Mouse (Mus musculus): ENCODE data around the gene Map10. TPM values are rescaled to one million over a fixed set of nuclear protein-coding genes. Genes with fewer than 3 reads are reported as not detected.

The Map10 gene
- polyA plus RNA-seq, 1 experiment from 2014 or later: 6.7 TPM

- Histone ChIP-seq H3K36me3 (ENCODE audit: control insufficient read depth, insufficient read depth, low read length) (no peaks in the 10 kb centered on the region), H3K4me1 (ENCODE audit: control insufficient read depth, insufficient read depth, low read length) (no peaks in the 10 kb centered on the region), H3K4me3 (ENCODE audit: low read depth, low read length) (no peak overlapping the region), H3K27ac (replicated peaks; ENCODE audit: low read depth, low read length) (no peak overlapping the region), H3K9ac (ENCODE audit: low read depth, low read length) (no peak overlapping the region), H3K4me2 (ENCODE audit: low read depth, low read length) (no peak overlapping the region), H3K9me3 (ENCODE audit: control insufficient read depth, low read length) (no peaks in the 10 kb centered on the region), H3K27me3 (replicated peaks; ENCODE audit: control insufficient read depth, insufficient read depth, low read length) (no peaks in the 10 kb centered on the region)
- no peak for DNase-seq (ENCODE audit: low spot score)
- WGBS: 34% methylated on average over 4 of the region's 4 CpGs
- no peak for ATAC-seq (ENCODE audit: low read depth)
Measured at GRCm38 (mm10) chr8:125716211-125716610, 46.6 kb downstream of the Map10 start.

DNA sequence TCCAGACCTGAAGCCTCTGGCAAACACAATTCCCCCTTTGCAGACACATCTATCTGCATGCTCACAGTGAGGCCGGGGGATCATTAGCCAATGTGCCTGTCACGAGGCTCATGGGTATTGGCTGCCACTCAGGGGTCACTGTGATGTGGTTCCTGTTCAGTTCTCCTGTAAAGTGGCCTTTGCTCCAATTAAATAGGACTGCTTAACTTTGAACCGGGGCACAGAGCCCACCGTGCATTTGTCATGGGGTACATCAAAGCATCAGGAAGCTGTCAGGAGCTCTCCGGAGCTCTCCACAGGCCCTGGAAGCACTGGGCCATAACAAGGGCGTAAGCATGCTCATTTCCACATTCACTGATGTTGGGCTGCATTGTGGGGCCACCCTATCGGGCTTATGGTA lies 47.0 kb downstream of the Map10 start:
- H3K4me1 ChIP-seq (ENCODE audit: control insufficient read depth, insufficient read depth, low read length): no peaks in the 10 kb centered on the region
- H3K27me3 ChIP-seq (replicated peaks; ENCODE audit: control insufficient read depth, insufficient read depth, low read length): no peaks in the 10 kb centered on the region
- 34% methylated on average over 7 of the region's 7 CpGs for WGBS
- no peaks in the 10 kb centered on the region for H3K9me3 ChIP-seq (ENCODE audit: control insufficient read depth, low read length)
- H3K4me3 ChIP-seq (ENCODE audit: low read depth, low read length): no peak overlapping the region
- no peak overlapping the region for H3K4me2 ChIP-seq (ENCODE audit: low read depth, low read length)
- DNase-seq (ENCODE audit: low spot score): no peak
- H3K9ac ChIP-seq (ENCODE audit: low read depth, low read length): no peak overlapping the region
- ATAC-seq (ENCODE audit: low read depth): no peak
- no peak overlapping the region for H3K27ac ChIP-seq (replicated peaks; ENCODE audit: low read depth, low read length)
- H3K36me3 ChIP-seq (ENCODE audit: control insufficient read depth, insufficient read depth, low read length): no peaks in the 10 kb centered on the region

GRCm38 (mm10) chr8:125718914-125719313 lies 49.3 kb downstream of the Map10 start:
- DNase-seq (ENCODE audit: low spot score): no peak
- Histone ChIP-seq H3K4me2 (ENCODE audit: low read depth, low read length) (no peak overlapping the region), H3K27ac (replicated peaks; ENCODE audit: low read depth, low read length) (no peak overlapping the region), H3K4me1 (ENCODE audit: control insufficient read depth, insufficient read depth, low read length) (no peaks in the 10 kb centered on the region), H3K27me3 (replicated peaks; ENCODE audit: control insufficient read depth, insufficient read depth, low read length) (no peaks in the 10 kb centered on the region), H3K9me3 (ENCODE audit: control insufficient read depth, low read length) (no peaks in the 10 kb centered on the region), H3K4me3 (ENCODE audit: low read depth, low read length) (no peak overlapping the region), H3K36me3 (ENCODE audit: control insufficient read depth, insufficient read depth, low read length) (no peaks in the 10 kb centered on the region), H3K9ac (ENCODE audit: low read depth, low read length) (no peak overlapping the region)
- WGBS: 69% methylated on average over 4 of the region's 4 CpGs
- no peak for ATAC-seq (ENCODE audit: low read depth)

GRCm38 (mm10) chr8:125722675-125723074 lies 53.1 kb downstream of the Map10 start:
- no peaks in the 10 kb centered on the region for H3K36me3 ChIP-seq (ENCODE audit: control insufficient read depth, insufficient read depth, low read length)
- ATAC-seq (ENCODE audit: low read depth) (no peak), DNase-seq (ENCODE audit: low spot score) (no peak)
- H3K4me1 ChIP-seq (ENCODE audit: control insufficient read depth, insufficient read depth, low read length): no peaks in the 10 kb centered on the region; the same call in 1 of the 2 replicates
- H3K4me3 ChIP-seq (ENCODE audit: low read depth, low read length): no peak overlapping the region
- no peaks in the 10 kb centered on the region for H3K27me3 ChIP-seq (replicated peaks; ENCODE audit: control insufficient read depth, insufficient read depth, low read length)
- WGBS: 85% methylated on average over 7 of the region's 7 CpGs
- H3K9ac ChIP-seq (ENCODE audit: low read depth, low read length): no peak overlapping the region
- no peak overlapping the region for H3K4me2 ChIP-seq (ENCODE audit: low read depth, low read length)
- no peaks in the 10 kb centered on the region for H3K9me3 ChIP-seq (ENCODE audit: control insufficient read depth, low read length)
- H3K27ac ChIP-seq (replicated peaks; ENCODE audit: low read depth, low read length): no peak overlapping the region

Other genes starting within 250 kb of the Map10 start
- gene Sipa1l2, start 100.0 kb upstream of the Map10 start, polyA plus RNA-seq (2014; fragmentation: Nextera tagmentation; extraction: Ambion mirVana): 10.0 and 11.0 TPM in 2 replicates
- 38.5 and 39.5 TPM in 2 replicates for gene Ntpcr, start 60.1 kb downstream of the Map10 start, polyA plus RNA-seq (2014; fragmentation: Nextera tagmentation; extraction: Ambion mirVana)
- 0.43 and 0.60 TPM in 2 replicates for gene Pcnx2, start 228.5 kb downstream of the Map10 start, polyA plus RNA-seq (2014; fragmentation: Nextera tagmentation; extraction: Ambion mirVana)
- 0.38 and 0.64 TPM in 2 replicates for gene Map3k21, start 240.6 kb downstream of the Map10 start, polyA plus RNA-seq (2014; fragmentation: Nextera tagmentation; extraction: Ambion mirVana)

Data from embryonic facial prominence, embryonic 14.5 days (tissue).